Mouse (Mus musculus) cortical plate, adult 2 months (tissue): ENCODE results near the gene Ppm1l.

ENCODE experiments used
- CTCF ChIP-seq: fragments of 200-500 bp; IDR thresholded peaks from 2 replicates; pipeline ENCODE4 v1.5.1; 2011; ENCODE audit warnings: mild to moderate bottlenecking, control low read depth, low read length; ENCODE audit not compliant: insufficient read depth; ENCODE audit errors: extremely low read depth
- POLR2A ChIP-seq: fragments of 200-500 bp; IDR thresholded peaks from 2 replicates; pipeline ENCODE4 v1.6.1; 2011; ENCODE audit warnings: mild to moderate bottlenecking, low read length, control low read depth; ENCODE audit not compliant: insufficient read depth; ENCODE audit errors: extremely low read depth

DNA sequence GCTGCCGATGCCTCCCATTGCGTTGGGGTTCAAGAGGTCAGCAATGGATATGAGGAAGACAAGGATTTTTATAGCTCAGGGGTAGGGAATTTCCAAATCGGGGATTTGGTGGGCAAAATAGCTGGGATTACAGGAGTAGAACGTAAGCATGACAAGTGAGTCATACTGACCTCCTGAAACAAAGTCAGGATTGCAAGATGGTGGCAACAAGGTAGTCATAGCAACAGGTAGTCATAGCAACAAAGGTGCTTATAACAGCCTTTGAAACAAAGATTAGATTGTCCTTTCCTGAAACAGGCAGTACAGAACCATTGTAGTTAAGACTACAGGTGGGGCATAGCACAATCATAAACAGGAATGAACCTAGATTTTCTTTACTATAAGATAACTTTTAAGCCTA lies 189.7 kb downstream of the Ppm1l start:
- TF ChIP-seq CTCF, result no peak
- TF ChIP-seq POLR2A, result no peak
